Mouse (Mus musculus): ENCODE data around the gene Smad3.

Gene Smad3

DNA sequence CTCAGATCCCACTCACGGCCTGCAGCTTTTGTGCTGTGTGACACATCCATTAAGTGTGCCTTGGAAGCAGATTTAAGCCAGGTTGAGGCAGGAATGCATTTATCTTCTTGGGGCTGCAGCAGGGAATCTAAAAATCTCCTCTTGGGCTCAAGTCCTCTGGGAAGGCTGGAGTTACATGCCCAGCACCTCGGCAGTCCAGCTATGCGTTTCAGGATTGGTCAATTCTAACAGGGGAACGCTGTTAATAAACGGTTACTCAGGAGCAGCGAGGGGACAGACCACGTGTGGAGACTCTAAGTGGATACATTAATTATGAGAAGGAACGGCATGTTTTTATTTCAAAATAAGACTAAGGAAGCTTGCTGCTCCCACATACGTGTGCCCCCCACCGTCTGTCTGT lies 14.7 kb upstream of the Smad3 start:
- DNase-seq (ENCODE audit: low spot score in 2 of 2), result no peak

- no peak for DNase-seq (ENCODE audit: low spot score in 2 of 2)
Measured at GRCm38 (mm10) chr9:63771676-63772075, 13.9 kb upstream of the Smad3 start.

- no peak for DNase-seq (ENCODE audit: low spot score in 2 of 2)
Measured at GRCm38 (mm10) chr9:63761367-63762094, 3.7 kb upstream of the Smad3 start.

GRCm38 (mm10) chr9:63760783-63761182 lies 3.0 kb upstream of the Smad3 start:
- DNase-seq (ENCODE audit: low spot score in 2 of 2), result no peak

DNA sequence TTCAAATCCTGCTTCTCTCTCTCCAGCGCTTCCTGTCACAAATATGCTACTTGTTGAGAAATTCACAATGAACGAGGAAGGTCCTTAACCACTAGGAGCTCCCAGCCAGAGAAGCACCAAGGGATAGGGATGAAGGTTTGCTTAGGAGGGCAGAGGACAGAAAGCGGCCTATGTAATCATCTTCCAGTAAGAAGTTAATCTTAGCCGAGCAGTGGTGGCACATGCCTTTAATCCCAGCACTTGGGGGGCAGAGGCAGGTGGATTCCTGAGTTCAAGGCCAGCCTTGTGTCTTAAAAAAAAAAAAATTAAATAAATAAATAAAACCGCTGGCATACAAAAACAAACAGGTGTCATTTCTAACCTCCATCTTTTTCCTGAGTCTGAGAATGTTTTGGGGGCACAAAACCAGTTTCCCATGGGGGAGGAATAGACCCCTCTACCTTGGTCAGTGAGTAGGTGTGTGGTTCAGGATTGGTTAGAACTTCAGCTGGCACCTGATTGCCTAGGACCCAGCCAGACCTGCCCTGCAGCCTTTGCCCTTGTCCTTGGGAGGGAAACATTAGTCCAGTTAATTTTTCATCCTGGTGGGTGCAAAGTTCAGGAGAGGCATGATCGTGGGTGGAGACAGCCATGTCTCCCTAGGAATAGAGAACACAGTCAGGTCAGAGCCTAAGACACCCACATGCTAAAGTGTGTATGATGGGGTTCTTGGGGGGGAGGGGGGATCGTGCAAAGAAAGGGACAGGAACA lies 2.4 kb upstream of the Smad3 start:
- no peak for DNase-seq (ENCODE audit: low spot score in 2 of 2)

GRCm38 (mm10) chr9:63758641-63759391 lies 1.0 kb upstream of the Smad3 start:
- no peak for DNase-seq (ENCODE audit: low spot score in 2 of 2)

DNA sequence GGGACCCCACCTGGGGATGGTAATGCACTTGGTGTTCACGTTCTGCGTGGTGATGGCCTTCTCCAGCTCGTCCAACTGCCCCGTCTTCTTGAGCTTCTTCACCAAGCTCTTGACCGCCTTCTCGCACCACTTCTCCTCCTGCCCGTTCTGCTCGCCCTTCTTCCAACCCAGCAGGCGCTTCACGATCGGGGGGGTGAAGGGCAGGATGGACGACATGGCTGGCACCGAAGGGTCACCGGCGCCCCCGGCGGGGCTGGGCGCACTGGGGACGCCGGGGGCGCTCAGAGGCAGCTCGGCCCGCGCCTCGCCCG lies 377 bp downstream of the Smad3 start:
- no peak for DNase-seq (ENCODE audit: low spot score in 2 of 2)

DNA sequence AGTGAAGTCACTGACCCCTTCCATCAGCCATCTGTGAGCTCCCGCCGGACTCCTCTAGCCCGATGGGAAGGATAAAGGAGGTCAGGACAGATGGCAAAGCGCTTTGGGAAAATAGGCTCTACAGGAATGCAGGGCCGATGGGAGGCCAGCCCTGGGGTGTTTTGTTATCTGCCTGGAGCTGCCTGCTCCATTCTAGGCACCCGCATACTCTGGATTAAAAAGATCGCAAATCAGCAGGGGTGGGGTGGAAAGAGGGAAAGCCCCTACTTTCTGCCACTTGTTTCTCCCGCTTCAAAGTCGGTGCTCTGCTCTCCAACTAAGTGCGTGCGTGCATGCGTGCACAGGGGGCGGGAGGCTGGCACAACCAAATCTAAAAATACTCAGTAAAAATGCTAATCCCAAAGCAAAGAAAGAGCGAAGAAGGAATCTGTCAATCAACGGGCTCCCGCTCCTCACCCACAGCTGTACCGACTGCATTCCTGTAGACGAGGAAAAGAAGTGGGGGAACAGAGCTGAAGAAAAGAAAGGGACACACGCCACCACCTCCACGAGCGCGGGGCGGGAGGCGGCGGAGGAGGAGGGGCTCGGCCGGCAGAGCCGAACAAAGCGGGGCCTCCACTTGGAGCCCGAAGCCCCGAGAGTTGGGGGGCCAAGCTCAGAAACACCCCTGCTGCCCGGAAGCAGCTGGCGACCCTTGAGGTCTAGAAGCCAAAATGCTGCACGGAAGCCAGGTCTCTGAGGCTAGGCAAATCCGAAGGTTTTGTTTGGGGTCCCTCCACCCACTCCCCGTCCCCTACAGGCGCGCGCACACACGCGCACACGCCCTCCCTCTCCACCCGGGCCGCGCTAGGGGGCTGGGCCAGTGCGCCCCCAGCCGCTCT lies 973 bp downstream of the Smad3 start:
- peak; percentile 77 to 84 for DNase-seq (ENCODE audit: low spot score in 2 of 2)

DNA sequence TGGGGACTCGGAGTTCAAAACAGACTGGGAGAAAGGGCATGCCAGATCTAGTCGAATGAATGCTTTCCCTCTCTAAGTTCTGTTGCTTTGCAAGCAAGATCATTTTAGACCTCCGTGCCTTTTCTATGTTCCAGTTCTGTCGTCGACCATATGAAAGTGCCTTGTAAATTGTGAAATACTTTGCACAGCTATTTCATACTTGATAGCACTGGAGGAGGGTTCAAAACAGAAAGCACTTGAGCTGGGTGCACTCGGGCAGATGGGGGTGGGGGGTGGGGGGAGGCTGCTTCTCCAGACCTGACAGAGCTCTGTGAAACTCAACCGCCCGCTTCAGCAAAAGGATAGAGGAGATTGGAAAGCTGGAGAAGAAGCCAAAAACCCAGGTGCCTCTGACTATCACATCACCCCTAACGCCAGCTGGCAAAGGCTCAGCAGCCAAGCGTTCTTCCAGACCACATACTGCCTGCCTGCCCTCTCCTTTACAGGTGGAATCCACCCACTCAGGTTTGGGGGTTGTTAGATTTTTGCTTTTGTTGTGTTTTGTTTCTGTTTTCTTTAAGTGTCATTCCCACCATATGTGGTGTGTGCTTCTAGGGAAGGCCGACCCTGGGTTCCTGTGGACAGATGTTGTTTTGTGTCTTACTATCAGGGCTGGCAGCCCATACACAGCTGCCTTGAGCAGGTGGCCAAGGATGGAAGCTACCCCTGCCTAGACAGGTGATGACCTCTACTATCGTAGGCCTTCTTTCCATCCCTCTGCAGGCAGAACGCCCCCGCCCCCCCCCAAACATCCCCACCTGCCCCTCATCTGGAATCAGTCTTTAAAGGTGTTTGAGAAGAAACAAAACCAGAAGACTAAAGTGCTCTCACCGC lies 1.9 kb downstream of the Smad3 start:
- DNase-seq (ENCODE audit: low spot score in 2 of 2), result no peak

DNA sequence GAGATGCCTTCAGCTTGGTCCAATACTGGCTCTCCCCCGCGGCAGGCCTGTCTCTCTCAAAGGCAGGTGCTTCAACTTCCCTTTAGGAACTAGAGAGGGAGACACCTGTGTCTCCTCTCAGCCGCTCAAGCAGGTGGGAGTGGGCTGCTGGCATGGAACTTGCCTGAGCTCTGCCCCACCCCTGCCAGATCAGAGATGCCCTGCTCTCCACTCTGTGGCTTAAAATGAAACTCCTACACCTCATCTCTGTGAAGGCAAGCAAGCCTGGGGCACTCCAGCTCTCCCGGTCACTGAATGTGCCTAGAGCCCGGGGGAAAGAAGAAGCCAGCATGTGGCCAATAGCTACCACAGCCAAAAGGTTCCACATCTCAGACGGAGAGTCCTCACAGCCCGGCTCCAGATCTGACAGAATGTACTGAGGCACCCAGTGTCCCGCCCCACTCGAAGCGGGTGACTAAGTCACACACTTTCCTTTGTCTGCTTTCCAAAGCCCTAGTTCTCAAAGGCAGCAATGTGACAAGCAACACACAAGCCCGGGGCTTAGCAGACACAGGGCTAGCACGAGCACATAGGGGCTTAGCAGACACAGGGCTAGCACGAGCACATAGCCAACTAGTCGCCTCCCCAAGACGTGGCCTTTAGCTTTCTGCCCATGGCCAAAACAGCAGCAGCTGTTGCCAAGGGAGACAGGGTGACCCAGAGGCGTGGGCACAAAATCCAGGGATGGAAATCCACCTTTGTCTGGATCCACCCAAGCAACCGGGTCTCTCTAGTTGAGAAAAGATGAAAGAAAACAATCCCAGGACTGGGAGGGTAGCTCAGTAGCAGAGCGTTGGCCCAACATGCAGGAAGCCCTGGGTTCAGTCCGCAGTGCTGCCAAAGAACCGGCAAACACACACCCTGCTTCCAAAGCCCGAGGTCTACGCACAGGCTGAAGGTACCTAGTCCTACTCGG lies 3.0 kb downstream of the Smad3 start:
- DNase-seq (ENCODE audit: low spot score in 2 of 2), result peak in 1 of 2 experiments; percentile 51

GRCm38 (mm10) chr9:63754039-63754438 lies 3.8 kb downstream of the Smad3 start:
- DNase-seq (ENCODE audit: low spot score in 2 of 2), result no peak

GRCm38 (mm10) chr9:63753359-63753758 lies 4.4 kb downstream of the Smad3 start:
- DNase-seq (ENCODE audit: low spot score in 2 of 2), result no peak

DNA sequence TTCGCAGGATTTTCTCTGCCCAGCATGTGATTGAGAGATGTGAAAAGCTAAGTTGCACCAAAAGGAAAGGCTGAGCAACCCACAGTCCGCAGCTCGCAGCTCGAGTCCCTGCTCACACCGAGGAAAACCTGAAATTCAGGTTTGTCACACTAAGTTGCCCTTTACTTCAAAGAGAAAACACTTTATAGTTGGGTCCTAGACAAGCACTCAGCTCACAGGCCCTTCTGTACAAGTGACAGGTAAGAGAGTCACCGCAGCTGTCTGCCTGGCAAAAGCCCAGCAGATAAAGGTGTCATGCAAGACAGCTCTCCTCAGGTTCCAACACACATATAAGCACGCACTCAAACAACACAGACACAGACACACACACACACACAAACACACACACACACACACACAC lies 5.2 kb downstream of the Smad3 start:
- no peak for DNase-seq (ENCODE audit: low spot score in 2 of 2)

- DNase-seq (ENCODE audit: low spot score in 2 of 2), result no peak
Measured at GRCm38 (mm10) chr9:63751325-63751724, 6.5 kb downstream of the Smad3 start.

- no peak for DNase-seq (ENCODE audit: low spot score in 2 of 2)
Measured at GRCm38 (mm10) chr9:63750360-63750974, 7.3 kb downstream of the Smad3 start.

DNA sequence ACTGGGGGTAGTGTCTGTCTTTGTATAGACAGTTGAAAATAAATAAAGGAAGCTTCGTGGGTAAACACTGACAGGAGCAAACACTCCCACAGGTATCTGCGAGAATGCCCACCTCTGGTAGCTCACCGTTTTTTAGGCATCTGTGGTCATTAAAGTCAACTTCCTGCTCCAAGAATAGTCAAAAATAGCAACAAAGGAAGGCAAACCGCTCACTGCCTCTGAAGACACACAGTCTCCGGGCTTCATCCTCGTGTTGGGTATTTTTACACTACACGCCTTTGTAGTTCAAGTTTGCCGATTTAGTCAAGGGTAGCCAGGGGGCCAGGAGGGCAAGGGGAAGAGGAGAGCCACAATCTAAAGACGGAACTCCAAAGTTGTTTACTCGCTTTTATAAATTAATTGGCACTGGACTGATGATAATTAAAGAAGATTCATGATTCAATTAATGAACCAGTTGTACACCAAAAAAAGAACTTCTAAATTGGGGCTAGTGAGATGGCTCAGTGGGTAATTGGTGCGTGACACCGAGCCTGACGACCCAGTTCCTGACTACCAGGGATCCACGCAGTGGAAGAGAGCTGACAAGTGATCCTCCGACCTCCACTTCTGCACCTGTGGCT lies 8.4 kb downstream of the Smad3 start:
- DNase-seq (ENCODE audit: low spot score in 2 of 2), result no peak

GRCm38 (mm10) chr9:63747645-63748295 lies 10.0 kb downstream of the Smad3 start:
- DNase-seq (ENCODE audit: low spot score in 2 of 2), result no peak

DNA sequence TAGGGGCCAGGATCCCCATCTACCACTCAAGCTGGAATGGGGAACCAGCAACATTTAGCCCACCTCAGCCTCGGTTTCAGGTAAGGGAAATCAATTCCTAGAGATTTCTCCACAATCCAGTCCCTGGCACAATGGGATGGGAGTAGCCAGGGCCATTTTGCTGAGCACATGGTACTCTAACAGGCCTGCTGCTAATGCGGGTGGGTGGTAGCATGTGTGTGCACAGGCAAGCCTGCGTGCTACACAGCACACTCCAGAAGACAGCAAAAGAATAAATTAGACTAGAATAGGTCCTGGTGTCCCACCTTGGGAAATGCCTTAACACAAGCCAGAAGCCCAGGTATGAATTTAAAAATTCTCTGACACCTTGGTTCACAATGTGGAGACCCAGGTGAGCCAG lies 10.8 kb downstream of the Smad3 start:
- DNase-seq (ENCODE audit: low spot score in 2 of 2), result no peak
